Mouse (Mus musculus) adipose tissue, adult 10 weeks (tissue): ENCODE results near the gene Ppp1r14b. TPM values are rescaled to one million over a fixed set of nuclear protein-coding genes. Genes with fewer than 3 reads are reported as not detected.

ENCODE experiments used
- polyA plus RNA-seq: library from polyadenylated mRNA; stranded (reverse); fragments of 350-450 nt; fragmentation: Illumina TruSeq; extraction: RNeasy Lipid Tissue Mini Kit (QIAGEN cat#74804); gene quantifications from one replicate; pipeline ENCODE4 v1.2.3, GENCODE M21; 2014; ENCODE audit warnings: low read depth, low replicate concordance

Ppp1r14b gene
- 81.3 TPM for polyA plus RNA-seq

GRCm38 (mm10) chr19:6974211-6975205 lies at the start of gene Ppp1r14b:
Ppp1r14b (plus strand) TSS chr19:6974968.

DNA sequence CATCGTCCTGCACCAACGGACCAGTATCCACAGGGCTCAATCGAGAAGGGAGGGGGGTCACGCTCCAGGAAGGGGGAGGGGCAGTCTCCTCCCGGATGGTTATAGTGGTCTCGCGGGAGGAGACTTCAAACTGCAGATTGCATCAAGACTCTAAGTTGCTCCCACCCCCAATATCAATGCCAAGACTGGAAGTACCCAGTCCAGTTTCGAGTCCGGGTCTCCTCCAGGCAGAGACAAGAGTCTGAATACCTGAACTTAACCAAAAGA lies 49.5 kb upstream of the Ppp1r14b start, which contains the start of gene Catsperz:
Gene Catsperz, minus strand, starts transcription at position 74 of the 267 bp plus-strand sequence.

DNA sequence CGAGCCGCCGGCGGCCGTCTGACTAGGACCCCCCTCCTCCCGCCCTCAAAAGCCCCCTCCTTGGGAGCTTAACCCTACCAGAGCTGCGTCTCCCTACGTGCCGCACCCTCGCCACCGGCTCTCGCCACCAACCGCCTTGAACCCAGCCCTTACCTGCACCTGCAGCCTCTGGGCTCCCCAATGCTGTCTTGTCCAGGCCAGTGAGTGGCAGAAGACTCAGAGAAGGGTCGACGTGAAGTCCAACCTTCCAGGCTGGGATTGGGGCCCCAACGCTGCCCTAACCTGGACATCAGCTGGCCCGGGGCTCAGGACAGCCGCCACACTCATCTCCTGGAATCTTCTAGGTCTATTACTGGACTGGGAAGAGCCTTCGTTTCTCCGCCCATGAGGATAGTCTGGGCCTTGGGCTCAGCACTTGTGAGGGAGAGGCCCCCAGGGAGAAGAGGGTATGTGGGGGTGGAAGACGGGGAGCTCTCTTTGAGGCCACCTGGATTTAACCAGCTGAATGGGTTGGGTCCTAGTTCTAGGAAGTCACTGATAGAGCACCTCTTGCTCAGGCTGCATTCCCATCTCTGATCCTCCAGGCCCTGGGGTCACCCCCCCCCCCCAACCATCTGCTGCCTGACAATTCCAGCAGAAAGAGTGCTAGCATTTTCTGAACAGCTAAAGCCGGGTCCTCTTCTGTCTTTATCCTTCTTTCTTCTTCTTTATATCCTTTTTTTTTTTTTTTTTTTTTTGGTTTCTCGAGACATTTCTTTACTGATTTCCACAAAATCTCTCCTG lies 40.4 kb upstream of the Ppp1r14b start, which contains the start of gene Kcnk4:
Gene Kcnk4, minus strand, starts transcription at position 321 of the 783 bp plus-strand sequence.

DNA sequence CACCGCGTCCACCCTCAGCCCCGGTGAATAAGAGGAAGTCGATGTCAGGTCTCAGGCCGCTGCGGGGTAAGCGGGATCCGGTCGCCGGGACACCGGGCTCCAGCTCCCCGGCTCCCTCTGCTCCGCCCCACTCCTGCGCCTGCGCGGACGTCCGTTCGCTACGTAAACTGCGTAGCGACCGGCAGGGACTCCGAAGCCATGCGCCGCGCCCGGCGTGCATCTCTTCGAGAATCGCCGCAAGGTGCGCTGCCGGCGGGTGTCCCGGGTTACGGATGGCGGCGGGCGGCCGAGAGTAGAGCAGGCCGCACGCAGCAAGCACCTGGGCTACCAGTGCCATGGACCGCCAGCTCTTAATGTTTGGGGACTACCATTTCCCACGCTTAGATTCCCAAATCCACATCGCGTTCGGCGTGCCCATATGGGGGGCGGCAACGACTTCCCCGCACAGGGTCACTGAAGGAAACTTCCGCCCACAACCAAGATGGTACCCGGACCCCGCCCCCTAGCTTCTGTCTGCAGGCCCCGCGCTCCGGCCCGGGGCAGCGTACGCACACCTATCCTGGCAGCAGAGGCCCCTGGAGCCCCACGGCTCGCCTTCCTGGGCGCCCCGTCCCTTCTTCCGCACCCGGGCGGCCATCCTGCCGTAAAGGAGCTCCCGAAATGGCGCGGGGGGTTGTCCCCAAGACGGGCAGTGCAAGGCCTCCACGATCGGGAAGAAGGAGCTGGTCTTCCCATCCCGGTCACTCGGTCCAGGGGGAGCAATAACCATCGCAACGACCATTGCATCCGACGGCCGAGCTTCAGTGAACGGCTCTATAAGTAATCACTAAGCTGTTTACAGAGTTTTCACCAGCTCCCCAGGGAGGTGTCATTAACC lies 33.2 kb upstream of the Ppp1r14b start, which contains the start of gene Bad:
Gene Bad, plus strand, starts transcription at position 490 of the 877 bp plus-strand sequence.

DNA sequence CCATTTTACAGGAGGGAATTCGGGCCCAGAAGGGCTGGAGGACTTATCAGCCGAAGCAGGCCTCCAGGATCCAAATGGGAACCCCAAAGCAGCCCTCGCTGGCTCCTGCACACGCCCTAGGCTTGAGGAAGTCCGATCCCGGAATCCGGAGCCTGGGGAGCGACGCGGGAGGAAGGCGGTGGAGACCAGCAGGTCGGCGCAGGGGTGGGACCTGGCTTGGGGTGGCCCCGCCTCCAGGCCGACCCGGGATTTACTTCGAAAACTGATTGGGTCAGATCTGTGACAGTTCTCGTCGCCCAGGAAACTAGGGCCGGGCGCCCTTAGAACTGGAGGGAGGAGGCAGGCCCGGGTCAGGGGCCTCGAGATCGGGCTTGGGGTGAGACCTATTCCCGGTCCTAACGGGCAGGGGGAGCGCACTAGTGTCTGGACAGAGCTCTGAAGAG lies 32.5 kb upstream of the Ppp1r14b start, which contains the start of gene Gpr137:
Gene Gpr137, minus strand, starts transcription at position 232 of the 443 bp plus-strand sequence.

DNA sequence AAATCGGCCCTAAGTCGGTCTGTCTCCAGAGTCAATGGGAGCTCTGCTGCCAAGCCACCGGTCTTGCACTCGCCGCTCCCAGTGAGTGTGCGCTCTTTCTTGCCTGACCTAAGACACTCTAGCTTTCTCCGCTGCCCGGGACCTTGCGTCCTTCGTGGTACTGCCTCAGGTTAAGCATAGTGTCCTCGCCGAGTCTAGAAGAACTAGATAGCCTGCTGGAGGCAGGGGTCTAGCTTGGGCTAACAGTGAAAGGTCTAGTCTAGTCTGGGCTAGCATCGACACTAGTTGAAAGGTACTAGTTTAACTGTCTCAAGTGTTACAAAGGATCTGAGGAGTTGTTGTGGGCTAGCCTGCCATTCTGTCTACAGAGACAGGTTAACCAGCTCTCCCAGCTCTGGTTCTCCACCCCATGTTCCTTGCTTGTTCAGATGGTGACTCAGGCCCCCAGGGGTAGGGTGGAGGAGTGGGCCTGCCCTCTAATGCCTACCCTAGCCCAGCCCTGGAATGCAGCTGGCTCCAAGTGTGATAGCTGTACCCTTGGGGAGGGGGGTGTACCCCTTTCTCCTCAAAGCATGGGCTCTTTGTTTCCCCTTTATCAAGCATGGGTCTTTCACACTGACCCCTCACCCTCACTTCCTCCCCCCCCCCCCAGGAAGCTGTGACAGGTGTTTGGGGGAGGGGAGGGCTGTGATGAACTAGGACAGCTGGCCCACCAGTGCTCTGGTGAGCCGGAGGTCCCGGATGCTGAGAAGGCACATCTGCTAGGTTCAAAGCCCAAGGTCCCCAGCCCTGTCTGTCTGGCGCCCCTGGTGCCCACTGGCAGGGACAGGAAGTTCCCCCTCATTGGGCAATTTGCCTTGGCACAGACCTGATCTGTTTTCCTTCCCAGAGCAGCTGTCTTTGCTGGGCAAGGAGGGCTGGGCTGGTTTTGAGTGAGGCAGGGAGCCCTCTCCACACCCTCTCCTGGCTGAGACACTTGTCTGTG lies 1.1 kb downstream of the Ppp1r14b start, which contains the start of gene Plcb3:
Gene Plcb3, minus strand, starts transcription at position 934 of the 985 bp plus-strand sequence.

DNA sequence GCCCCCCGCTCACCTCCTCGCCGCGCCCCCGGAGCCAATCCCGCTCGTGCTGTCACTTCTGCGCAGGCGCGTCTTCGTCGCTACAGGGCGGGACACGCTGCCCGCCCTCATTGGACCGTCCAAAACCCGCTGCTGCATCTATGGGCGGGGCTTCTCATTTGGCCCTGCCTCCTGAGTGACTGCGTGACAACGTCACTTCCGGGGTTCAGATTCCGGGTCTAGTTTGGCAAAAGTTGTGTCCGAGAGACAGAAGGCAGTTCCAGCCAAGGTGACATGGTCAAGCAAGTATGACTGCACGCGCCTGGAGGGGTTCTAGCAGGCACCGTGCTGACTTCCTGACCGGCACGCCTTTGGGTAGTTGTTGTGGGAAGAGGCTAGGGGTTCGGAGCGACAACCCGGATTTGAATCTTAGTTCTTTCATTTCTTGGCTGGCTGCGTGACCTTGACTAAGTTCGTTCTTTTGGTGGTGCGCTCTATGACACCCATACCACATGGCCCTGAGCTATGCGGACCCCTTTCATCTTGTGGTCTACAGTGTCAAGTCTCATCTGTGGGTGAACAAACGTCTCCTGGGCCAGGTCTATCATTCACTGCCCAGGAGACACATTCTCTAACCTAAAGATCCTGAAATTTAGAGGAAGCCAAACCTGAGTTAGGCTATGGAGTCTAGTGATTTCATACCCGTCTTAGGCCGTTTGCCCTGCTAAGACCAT lies 5.8 kb downstream of the Ppp1r14b start, which contains the start of gene Fkbp2:
Gene Fkbp2, minus strand, starts transcription at position 121 of the 713 bp plus-strand sequence.

DNA sequence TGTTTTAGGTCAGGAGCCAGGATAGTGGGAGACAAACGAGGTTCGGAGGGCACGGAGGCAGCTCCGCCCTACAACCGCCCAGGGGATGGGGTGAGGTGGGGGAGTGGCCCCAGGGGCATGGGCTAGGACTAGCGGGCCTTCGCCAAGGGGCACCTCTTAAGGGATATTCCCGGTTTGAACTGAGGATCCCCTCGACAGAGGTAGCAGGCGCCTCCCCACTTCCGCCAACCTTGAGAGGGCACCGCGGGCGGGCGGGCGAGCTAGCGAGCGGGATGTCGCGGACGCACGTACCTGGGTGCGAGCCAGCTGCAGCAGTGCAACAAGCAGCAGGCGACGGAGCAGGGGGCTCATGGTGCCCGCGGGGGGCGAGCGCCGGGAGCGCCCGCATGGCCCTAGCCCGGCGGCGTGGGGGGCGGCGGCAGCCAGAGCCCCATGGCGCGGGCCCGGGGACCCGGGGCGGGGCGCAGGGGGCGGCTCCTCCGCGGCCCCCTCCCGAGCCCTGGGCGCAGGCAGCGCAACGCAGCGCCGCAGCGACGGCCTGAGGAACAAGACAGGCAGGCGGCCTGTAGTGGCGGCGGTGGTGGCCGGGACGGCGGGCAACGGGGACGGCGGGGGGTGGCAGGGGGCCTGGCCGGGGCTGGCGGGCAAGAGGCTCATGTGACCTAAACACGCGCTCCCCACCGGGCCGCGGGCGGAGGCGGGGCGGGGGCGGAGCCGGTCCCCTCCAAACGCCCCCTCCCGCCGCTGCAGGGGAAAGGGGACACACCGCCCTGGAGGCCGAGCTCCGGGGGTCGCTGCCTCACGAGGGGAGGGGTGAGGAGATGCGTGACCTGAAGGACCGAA lies 12.5 kb downstream of the Ppp1r14b start, which contains the start of gene Vegfb:
Gene Vegfb, minus strand, starts transcription at position 591 of the 843 bp plus-strand sequence.

GRCm38 (mm10) chr19:6992011-6992858 lies 17.5 kb downstream of the Ppp1r14b start, which contains the start of gene Dnajc4:
Dnajc4 (minus strand) TSS chr19:6992572.

GRCm38 (mm10) chr19:6996006-6996405 lies 21.2 kb downstream of the Ppp1r14b start, which contains the start of the genes Nudt22 and Trpt1:
Nudt22 (minus strand) TSS chr19:6996117.
Trpt1 (plus strand) TSS chr19:6996131.

GRCm38 (mm10) chr19:7019191-7019590 lies 44.4 kb downstream of the Ppp1r14b start, which contains the start of gene Fermt3:
Fermt3 (minus strand) TSS chr19:7019469.

Other genes starting within 250 kb of the Ppp1r14b start
- gene Rps6ka4, start 134.3 kb upstream of the Ppp1r14b start, polyA plus RNA-seq, result 20.0 TPM
- 2.5 TPM for gene Ccdc88b, start 116.8 kb upstream of the Ppp1r14b start, polyA plus RNA-seq
- 56.4 TPM for gene Trmt112, start 65.3 kb upstream of the Ppp1r14b start, polyA plus RNA-seq
- gene Prdx5, start 64.9 kb upstream of the Ppp1r14b start, polyA plus RNA-seq, result 299 TPM
- gene Esrra, start 53.2 kb upstream of the Ppp1r14b start, polyA plus RNA-seq, result 28.7 TPM
- 10.1 TPM for gene Catsperz, start 49.6 kb upstream of the Ppp1r14b start, polyA plus RNA-seq
- 0.31 TPM for gene Kcnk4, start 40.5 kb upstream of the Ppp1r14b start, polyA plus RNA-seq
- gene Bad, start 33.1 kb upstream of the Ppp1r14b start, polyA plus RNA-seq, result 54.0 TPM
- gene Gpr137, start 32.5 kb upstream of the Ppp1r14b start, polyA plus RNA-seq, result 57.9 TPM
- 38.0 TPM for gene Plcb3, start 1.5 kb downstream of the Ppp1r14b start, polyA plus RNA-seq
- 204 TPM for gene Fkbp2, start 5.5 kb downstream of the Ppp1r14b start, polyA plus RNA-seq
- 60.0 TPM for gene Vegfb, start 12.7 kb downstream of the Ppp1r14b start, polyA plus RNA-seq
- 40.7 TPM for gene Dnajc4, start 17.6 kb downstream of the Ppp1r14b start, polyA plus RNA-seq
- 23.3 TPM for gene Nudt22, start 21.1 kb downstream of the Ppp1r14b start, polyA plus RNA-seq
- gene Trpt1, start 21.2 kb downstream of the Ppp1r14b start, polyA plus RNA-seq, result 11.9 TPM
- gene Fermt3, start 44.5 kb downstream of the Ppp1r14b start, polyA plus RNA-seq, result 10.2 TPM
- 65.5 TPM for gene Stip1, start 65.0 kb downstream of the Ppp1r14b start, polyA plus RNA-seq
- gene Macrod1, start 81.8 kb downstream of the Ppp1r14b start, polyA plus RNA-seq, result 26.8 TPM
- gene Flrt1, start 130.8 kb downstream of the Ppp1r14b start, polyA plus RNA-seq, result 0.72 TPM
- gene Otub1, start 231.3 kb downstream of the Ppp1r14b start, polyA plus RNA-seq, result 73.7 TPM
- gene Cox8a, start 242.6 kb downstream of the Ppp1r14b start, polyA plus RNA-seq, result 781 TPM